Mouse (Mus musculus): ENCODE data around the gene Nlrp4b. TPM values are rescaled to one million over a fixed set of nuclear protein-coding genes. Genes with fewer than 3 reads are reported as not detected.

The Nlrp4b gene
- not detected for polyA plus RNA-seq (2014; fragmentation: Illumina TruSeq; extraction: RNeasy Lipid Tissue Mini Kit (QIAGEN cat#74804); ENCODE audit: low read depth, low replicate concordance)

GRCm38 (mm10) chr7:10687489-10687888, at the start of gene Nlrp4b:
Gene Nlrp4b, plus strand, starts transcription at chr7:10687789.

GRCm38 (mm10) chr7:10754264-10754663, 66.7 kb downstream of the Nlrp4b start, which contains the start of gene Vmn1r71:
Gene Vmn1r71, minus strand, starts transcription at chr7:10754364.

Other genes with a start within 250 kb of the Nlrp4b start
- gene Vmn1r67, start 244.5 kb upstream of the Nlrp4b start, polyA plus RNA-seq (2014; fragmentation: Illumina TruSeq; extraction: RNeasy Lipid Tissue Mini Kit (QIAGEN cat#74804); ENCODE audit: low read depth, low replicate concordance): not detected
- 5.8 TPM for gene Zik1, start 192.4 kb upstream of the Nlrp4b start, polyA plus RNA-seq (2014; fragmentation: Illumina TruSeq; extraction: RNeasy Lipid Tissue Mini Kit (QIAGEN cat#74804); ENCODE audit: low read depth, low replicate concordance)
- gene Vmn1r68, start 129.3 kb upstream of the Nlrp4b start, polyA plus RNA-seq (2014; fragmentation: Illumina TruSeq; extraction: RNeasy Lipid Tissue Mini Kit (QIAGEN cat#74804); ENCODE audit: low read depth, low replicate concordance): not detected
- gene Vmn1r69, start 74.1 kb upstream of the Nlrp4b start, polyA plus RNA-seq (2014; fragmentation: Illumina TruSeq; extraction: RNeasy Lipid Tissue Mini Kit (QIAGEN cat#74804); ENCODE audit: low read depth, low replicate concordance): not detected
- gene Vmn1r70, start 56.3 kb upstream of the Nlrp4b start, polyA plus RNA-seq (2014; fragmentation: Illumina TruSeq; extraction: RNeasy Lipid Tissue Mini Kit (QIAGEN cat#74804); ENCODE audit: low read depth, low replicate concordance): not detected
- not detected for gene Vmn1r71, start 66.6 kb downstream of the Nlrp4b start, polyA plus RNA-seq (2014; fragmentation: Illumina TruSeq; extraction: RNeasy Lipid Tissue Mini Kit (QIAGEN cat#74804); ENCODE audit: low read depth, low replicate concordance)
- not detected for gene Zscan4b, start 217.3 kb downstream of the Nlrp4b start, polyA plus RNA-seq (2014; fragmentation: Illumina TruSeq; extraction: RNeasy Lipid Tissue Mini Kit (QIAGEN cat#74804); ENCODE audit: low read depth, low replicate concordance)